Mouse (Mus musculus) midbrain, embryonic 13.5 days (tissue): ENCODE data around the gene Wdr75. TPM values are rescaled to one million over a fixed set of nuclear protein-coding genes. Genes with fewer than 3 reads are reported as not detected.
A peak's percentile ranks its signal among the peaks of the same experiment; 100 is the strongest.

Experiments used
- ATAC-seq: fragments of 200-750 bp; cut with Nextera tagmentation; 2 replicates; pipeline ENCODE4 v1.8.0; 2017; ENCODE audit warnings: mild to moderate bottlenecking, moderate TSS enrichment, moderate library complexity
- H3K27ac ChIP-seq: fragments of 300-500 bp; sonication (generic); 2 replicates; pipeline ENCODE4 v1.5.1; 2015; ENCODE audit warnings: inconsistent platforms, mild to moderate bottlenecking, moderate library complexity
- H3K27me3 ChIP-seq: fragments of 300-500 bp; sonication (generic); 2 replicates; pipeline ENCODE4 v1.6.1; 2015; ENCODE audit warnings: mild to moderate bottlenecking, inconsistent platforms
- H3K36me3 ChIP-seq: fragments of 300-500 bp; sonication (generic); 2 replicates; pipeline ENCODE4 v1.6.1; 2015; ENCODE audit warnings: mild to moderate bottlenecking, inconsistent platforms
- H3K4me1 ChIP-seq: fragments of 300-500 bp; sonication (generic); replicated peaks from 2 replicates; pipeline ENCODE4 v1.6.1; 2015; ENCODE audit warnings: inconsistent platforms
- H3K4me2 ChIP-seq: fragments of 300-500 bp; sonication (generic); replicated peaks from 2 replicates; pipeline ENCODE4 v1.6.1; 2015; ENCODE audit warnings: moderate library complexity, mild to moderate bottlenecking, inconsistent platforms
- H3K4me3 ChIP-seq: fragments of 300-500 bp; sonication (generic); replicated peaks from 2 replicates; pipeline ENCODE4 v1.5.1; 2015; ENCODE audit warnings: mild to moderate bottlenecking, inconsistent platforms
- H3K9ac ChIP-seq: fragments of 300-500 bp; sonication (generic); replicated peaks from 2 replicates; pipeline ENCODE4 v1.6.1; 2015; ENCODE audit warnings: mild to moderate bottlenecking, inconsistent platforms
- H3K9me3 ChIP-seq: fragments of 300-500 bp; sonication (generic); 2 replicates; pipeline ENCODE4 v1.6.1; 2016; ENCODE audit warnings: mild to moderate bottlenecking, inconsistent platforms
- WGBS: fragments of 180-500 bp; shearing (Covaris S2); methylation state at CpG from one replicate; pipeline ENCODE4 v1.1.7; 2015; 5-methylcytosine and 5-hydroxymethylcytosine counted together
- polyA plus RNA-seq: library from polyadenylated mRNA; unstranded; fragments of >200 nt; fragmentation: Nextera tagmentation; extraction: Ambion mirVana; gene quantifications from 2 replicates; pipeline ENCODE4 v1.2.1, GENCODE M21; 2015

The Wdr75 gene
- polyA plus RNA-seq, result 61.8 and 74.1 TPM in 2 replicates

DNA sequence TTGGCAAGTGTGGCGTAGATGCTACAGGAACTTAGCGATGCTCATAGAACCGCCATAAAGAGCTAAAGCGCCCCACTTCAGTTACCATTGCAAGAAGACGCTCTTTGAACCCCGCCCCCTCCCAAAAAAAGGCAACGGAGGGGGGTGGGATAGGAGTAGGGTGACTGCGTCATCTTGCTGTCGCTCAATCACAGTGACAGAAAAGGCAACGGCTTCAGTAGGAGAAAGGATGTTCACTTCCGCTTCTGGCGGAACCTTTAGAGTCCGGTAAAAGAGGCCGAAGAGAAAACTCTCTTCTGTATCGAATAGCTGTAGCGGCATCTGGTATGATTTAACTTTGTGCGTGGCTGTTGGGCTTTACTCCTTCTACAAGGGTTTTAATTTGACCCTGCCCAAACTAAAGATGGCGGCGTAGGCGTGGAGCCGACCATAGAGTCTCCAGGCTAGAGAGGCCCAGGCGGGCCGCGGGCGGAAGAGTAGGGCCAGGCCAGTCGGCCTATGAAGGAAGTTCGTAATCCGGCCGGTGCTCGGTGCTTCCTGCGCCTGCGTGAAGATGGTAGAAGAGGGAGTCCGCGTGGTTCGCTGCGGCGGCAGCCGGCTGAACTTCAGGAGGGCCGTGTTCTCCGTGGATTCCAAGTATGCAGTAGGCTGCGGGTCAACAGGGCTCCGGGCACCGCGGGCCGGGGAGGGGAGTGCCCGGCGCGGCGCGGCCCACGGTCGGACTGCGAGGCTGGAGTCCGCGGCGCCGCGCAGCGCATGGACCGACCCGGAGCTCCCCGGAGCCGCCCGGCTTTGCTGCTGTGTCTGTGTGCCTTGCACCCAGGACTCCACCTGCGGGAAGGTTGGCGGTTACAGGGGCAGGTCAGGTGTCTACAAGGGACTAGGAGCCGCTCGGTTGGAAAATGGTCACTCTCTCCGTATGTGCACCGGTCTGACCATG, at the start of gene Wdr75:
Wdr75 (plus strand) TSS at position 198 of the 940 bp plus-strand sequence.
- Histone ChIP-seq H3K9me3 (no peaks in the 10 kb centered on the region), H3K9ac (peak within 1 kb of the TSS; percentile 85), H3K36me3 (peaks cover 10% of the 10 kb centered on the region; the same call in 1 of the 2 replicates), H3K27me3 (no peaks in the 10 kb centered on the region), H3K4me1 (peaks cover 19% of the 10 kb centered on the region), H3K4me2 (peak within 1 kb of the TSS; percentile 83), H3K4me3 (peak within 1 kb of the TSS; percentile 71), H3K27ac (peak within 1 kb of the TSS; percentile 93)
- under 1% methylated on average over 69 of the region's 70 CpGs for WGBS
- peak; percentile 100 for ATAC-seq

DNA sequence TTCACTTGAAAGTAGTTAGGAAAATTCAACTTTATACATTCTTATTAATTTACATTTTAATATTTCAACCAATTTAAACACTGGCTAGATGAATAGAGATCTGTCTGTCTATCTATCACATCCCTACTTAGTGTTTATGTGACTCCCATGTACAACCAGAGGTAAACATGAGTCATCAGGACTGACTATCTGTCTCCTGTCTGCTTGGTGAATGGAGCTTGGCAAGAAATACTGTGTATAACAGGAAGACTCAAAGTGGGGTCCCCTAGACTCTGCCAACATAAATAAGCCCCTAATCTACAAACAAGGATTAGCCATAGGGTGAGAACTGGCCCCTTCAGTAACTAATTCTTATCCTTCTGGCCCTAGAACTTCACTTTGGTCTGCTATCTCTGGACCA, 39.1 kb upstream of the Wdr75 start:
- H3K36me3 ChIP-seq, result no peaks in the 10 kb centered on the region
- no peak for ATAC-seq

DNA sequence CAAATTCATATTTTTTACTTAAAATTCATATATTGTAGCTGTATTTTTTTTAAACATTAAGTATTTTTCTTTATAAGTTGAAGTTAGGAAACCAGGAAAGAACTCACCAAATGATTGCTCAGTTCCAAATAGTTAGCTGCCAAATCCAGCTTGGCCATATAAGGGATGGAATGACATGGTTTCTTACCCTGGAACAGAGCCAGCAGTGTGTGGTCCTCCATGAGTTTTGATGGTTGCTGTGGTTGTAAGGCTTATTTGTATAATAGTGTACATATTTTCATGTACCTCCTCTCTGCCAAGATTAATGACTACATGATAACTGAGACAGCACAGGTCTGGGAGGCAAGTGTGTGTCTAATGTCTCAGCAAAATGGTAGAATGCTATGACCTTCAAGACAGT, 38.3 kb upstream of the Wdr75 start:
- no peak overlapping the region for H3K27ac ChIP-seq
- H3K9me3 ChIP-seq, result no peaks in the 10 kb centered on the region
- no peaks in the 10 kb centered on the region for H3K4me1 ChIP-seq
- H3K4me2 ChIP-seq, result no peak overlapping the region
- H3K4me3 ChIP-seq, result no peak overlapping the region
- H3K36me3 ChIP-seq, result no peaks in the 10 kb centered on the region
- H3K9ac ChIP-seq, result no peak overlapping the region
- no peak for ATAC-seq
- H3K27me3 ChIP-seq, result no peaks in the 10 kb centered on the region

More for the DNA sequence above, 39.1 kb upstream of the Wdr75 start:
- Histone ChIP-seq H3K27ac (no peak overlapping the region), H3K4me1 (no peaks in the 10 kb centered on the region), H3K9ac (no peak overlapping the region), H3K4me2 (no peak overlapping the region), H3K4me3 (no peak overlapping the region), H3K27me3 (no peaks in the 10 kb centered on the region), H3K9me3 (no peaks in the 10 kb centered on the region)

DNA sequence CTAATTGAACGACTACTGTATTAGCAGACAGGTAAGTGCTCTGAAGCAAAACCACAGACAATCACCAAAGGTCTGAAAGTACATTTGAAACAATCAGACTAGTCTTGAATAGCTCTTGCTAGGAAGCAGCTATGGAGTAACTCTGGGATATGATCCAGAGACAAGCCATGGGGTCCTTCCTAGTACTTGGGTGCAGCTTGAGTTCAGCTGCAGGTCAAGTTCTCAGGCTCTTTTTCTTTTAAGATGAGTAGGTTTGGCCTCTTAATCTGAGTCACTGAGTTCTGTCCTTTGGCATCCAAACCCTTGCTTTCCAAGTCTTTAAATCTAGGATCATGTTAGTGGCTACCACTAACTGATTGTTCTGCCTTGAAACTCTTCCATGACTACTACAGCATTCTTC, 37.0 kb upstream of the Wdr75 start:
- Histone ChIP-seq H3K27ac (no peak overlapping the region), H3K4me3 (no peak overlapping the region), H3K9ac (no peak overlapping the region), H3K4me2 (no peak overlapping the region), H3K4me1 (no peaks in the 10 kb centered on the region), H3K36me3 (no peaks in the 10 kb centered on the region), H3K27me3 (no peaks in the 10 kb centered on the region), H3K9me3 (no peaks in the 10 kb centered on the region)
- 88% methylated on average over 1 of the region's 1 CpGs for WGBS
- ATAC-seq, result no peak

DNA sequence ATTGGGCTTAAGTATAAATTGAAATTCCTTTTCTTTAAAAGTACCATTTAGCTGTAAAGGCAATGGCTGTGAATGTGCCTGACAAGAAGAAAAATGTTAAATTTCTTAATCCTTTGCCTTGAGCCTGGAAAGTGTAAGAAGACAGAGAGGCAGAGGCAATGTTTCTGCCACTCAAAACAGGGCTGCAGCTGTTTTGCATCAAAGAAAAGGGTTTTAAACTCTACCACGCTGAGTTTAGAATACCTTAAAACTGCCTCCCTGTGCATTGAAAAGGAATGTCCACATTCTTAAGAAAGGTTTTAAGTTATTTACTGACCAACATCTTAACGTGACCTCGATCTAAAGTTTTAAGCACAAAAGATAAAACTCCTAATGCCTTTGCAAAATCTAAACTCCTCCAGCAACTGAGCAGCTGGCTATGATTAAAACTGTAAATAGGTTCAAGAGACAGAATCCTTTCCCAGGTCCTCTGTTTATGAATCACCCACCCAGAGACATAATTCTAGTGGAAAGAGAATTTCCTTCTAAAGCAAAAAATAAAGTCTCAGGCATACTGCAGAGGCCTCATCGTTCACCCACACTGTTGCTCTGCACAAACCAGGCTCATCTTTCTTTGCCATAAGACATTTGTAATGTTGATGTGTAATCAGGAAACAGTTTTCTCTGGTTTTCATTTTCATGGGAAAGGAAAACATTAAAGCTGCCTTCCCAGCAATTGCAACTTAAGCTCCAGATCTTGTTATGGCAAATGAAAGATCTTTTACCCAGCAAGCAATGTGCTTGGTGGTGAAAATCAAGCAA, 34.1 kb upstream of the Wdr75 start:
- no peak overlapping the region for H3K9ac ChIP-seq
- no peak for ATAC-seq
- H3K4me1 ChIP-seq, result no peaks in the 10 kb centered on the region
- H3K36me3 ChIP-seq, result no peaks in the 10 kb centered on the region
- WGBS, result 43% methylated on average over 4 of the region's 4 CpGs
- no peak overlapping the region for H3K4me2 ChIP-seq
- H3K27ac ChIP-seq, result no peak overlapping the region
- H3K9me3 ChIP-seq, result no peaks in the 10 kb centered on the region
- no peak overlapping the region for H3K4me3 ChIP-seq
- no peaks in the 10 kb centered on the region for H3K27me3 ChIP-seq

DNA sequence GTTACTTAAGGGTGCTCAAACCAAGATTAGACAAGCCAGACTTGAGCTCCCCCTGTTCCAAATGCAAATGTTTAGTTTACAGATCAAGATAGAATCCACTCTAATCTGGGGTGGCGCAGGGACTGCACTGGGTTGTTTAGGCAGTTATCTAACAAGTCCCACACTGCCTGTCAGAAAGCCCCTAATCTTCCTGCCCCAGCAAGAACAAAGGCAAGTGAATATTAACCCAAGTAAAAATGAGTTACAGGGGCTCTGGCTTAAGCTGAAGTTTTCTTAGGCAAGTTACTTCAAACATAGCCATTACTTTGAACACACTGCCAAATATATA, 33.5 kb upstream of the Wdr75 start:
- WGBS, result 61% methylated on average over 1 of the region's 1 CpGs
- Histone ChIP-seq H3K9me3 (no peaks in the 10 kb centered on the region), H3K27me3 (no peaks in the 10 kb centered on the region), H3K36me3 (no peaks in the 10 kb centered on the region), H3K9ac (no peak overlapping the region), H3K27ac (no peak overlapping the region), H3K4me3 (no peak overlapping the region), H3K4me1 (no peaks in the 10 kb centered on the region), H3K4me2 (no peak overlapping the region)
- ATAC-seq, result no peak

DNA sequence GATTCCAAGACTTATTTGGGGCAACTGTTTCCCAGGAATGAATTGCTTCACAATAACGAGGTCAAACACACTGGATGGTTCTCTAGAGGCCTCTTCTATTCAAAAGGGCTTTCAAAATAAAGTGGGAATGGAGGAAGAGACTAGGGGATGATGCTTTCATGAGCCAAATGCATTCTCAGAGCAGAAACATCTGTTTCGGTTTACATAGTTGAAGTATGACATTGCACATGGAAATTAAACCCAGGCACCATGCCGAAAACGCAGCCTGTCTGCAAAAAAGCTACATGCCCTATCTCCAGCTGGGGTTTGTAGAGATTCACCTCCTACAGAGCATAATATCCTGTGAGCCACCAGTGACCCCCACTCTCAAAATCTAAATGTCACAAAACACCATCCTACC, 29.3 kb upstream of the Wdr75 start:
- no peaks in the 10 kb centered on the region for H3K36me3 ChIP-seq
- no peak overlapping the region for H3K4me2 ChIP-seq
- no peaks in the 10 kb centered on the region for H3K4me1 ChIP-seq
- no peaks in the 10 kb centered on the region for H3K9me3 ChIP-seq
- no peaks in the 10 kb centered on the region for H3K27me3 ChIP-seq
- no peak overlapping the region for H3K4me3 ChIP-seq
- H3K27ac ChIP-seq, result no peak overlapping the region
- no peak overlapping the region for H3K9ac ChIP-seq
- 67% methylated on average over 4 of the region's 4 CpGs for WGBS
- ATAC-seq, result no peak

DNA sequence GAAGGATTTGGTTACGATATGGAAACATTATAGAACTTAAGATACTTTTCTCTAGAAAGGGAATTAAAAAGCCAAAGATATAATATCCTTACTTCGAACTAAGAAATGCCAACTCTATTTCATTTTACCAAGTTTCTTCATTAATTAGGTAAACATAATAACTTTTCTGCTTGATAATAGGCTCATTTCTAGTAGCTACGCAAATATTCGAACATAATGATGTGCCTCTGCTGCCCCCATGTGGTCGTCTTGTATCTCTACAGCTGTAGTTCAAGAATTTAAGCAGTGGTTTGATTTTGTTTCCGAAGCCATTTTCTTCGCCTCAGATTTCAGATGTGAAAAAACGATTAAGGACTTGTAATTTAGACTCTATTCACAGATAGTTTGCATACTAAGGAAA, 28.8 kb upstream of the Wdr75 start:
- Histone ChIP-seq H3K9me3 (no peaks in the 10 kb centered on the region), H3K4me3 (no peak overlapping the region), H3K27ac (no peak overlapping the region), H3K27me3 (no peaks in the 10 kb centered on the region), H3K4me1 (no peaks in the 10 kb centered on the region), H3K9ac (no peak overlapping the region), H3K4me2 (no peak overlapping the region), H3K36me3 (no peaks in the 10 kb centered on the region)
- WGBS, result 33% methylated on average over 8 of the region's 8 CpGs
- ATAC-seq, result no peak

DNA sequence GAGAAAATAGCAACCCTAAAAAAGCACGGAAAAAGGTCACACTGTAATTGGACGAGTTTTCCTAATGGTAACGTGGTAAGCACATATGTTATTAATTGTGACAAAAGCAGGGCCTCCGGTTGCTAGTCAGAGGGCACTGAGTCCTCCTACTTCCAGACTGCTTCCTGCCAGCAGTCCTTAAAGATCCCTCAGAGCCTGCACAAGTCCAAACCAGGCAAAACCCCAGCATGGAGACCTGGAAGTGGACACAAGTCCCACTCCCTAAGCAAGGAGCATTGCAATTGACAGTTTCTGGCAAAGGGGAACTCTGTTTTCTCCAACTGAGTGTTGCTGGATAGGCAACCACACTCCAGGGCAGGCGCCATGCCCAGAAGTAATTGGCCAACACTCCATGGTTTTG, 27.4 kb upstream of the Wdr75 start:
- H3K9me3 ChIP-seq, result no peaks in the 10 kb centered on the region
- H3K4me1 ChIP-seq, result no peaks in the 10 kb centered on the region
- WGBS, result 74% methylated on average over 5 of the region's 5 CpGs
- H3K27ac ChIP-seq, result no peak overlapping the region
- H3K4me3 ChIP-seq, result no peak overlapping the region
- H3K9ac ChIP-seq, result no peak overlapping the region
- no peak for ATAC-seq
- no peaks in the 10 kb centered on the region for H3K27me3 ChIP-seq
- no peaks in the 10 kb centered on the region for H3K36me3 ChIP-seq
- H3K4me2 ChIP-seq, result no peak overlapping the region

DNA sequence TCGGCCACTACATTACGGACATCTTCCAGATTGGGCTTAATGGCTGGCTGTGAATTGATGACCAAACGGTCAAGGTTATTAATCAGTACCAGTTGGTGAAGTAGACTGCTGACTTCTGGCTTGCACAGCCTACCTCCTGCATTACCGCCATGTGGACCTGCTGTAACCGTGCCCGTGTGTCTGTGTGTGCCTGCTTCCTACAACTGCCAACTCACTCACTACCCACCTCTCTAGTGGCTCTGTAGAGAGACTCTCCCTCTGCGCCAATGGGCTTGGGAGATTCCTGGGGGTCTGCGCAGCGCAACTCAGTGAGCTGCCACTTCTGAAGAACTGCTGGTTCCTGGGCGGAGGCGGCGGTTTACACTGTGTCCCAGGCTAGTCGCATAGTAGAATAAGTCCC, 25.6 kb upstream of the Wdr75 start:
- Histone ChIP-seq H3K36me3 (no peaks in the 10 kb centered on the region), H3K9ac (no peak overlapping the region), H3K4me3 (no peak overlapping the region), H3K4me1 (no peaks in the 10 kb centered on the region), H3K27me3 (no peaks in the 10 kb centered on the region), H3K27ac (no peak overlapping the region), H3K9me3 (no peaks in the 10 kb centered on the region), H3K4me2 (no peak overlapping the region)
- WGBS, result 93% methylated on average over 13 of the region's 13 CpGs
- no peak for ATAC-seq

DNA sequence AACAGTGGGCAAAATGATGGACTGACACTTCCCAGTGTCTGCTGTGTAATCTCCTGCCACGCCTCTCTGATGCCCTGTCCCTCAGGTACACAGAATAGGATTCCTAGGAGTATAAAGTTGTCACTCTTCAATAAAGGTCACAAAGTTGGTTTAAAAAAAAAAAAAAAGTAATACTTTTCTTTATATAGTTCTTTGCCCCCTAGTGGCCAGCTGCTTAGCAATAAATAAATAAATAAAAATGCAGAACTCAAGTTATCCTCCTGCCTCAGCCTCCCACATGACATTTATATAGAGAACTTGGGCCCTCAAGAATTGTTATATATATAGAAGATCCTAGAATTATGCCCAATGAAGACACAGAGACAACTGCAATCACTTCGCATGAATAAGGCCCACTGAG, 24.9 kb upstream of the Wdr75 start:
- no peak overlapping the region for H3K4me2 ChIP-seq
- H3K9me3 ChIP-seq, result no peaks in the 10 kb centered on the region
- H3K9ac ChIP-seq, result no peak overlapping the region
- no peaks in the 10 kb centered on the region for H3K36me3 ChIP-seq
- WGBS, result 92% methylated on average over 2 of the region's 2 CpGs
- H3K4me3 ChIP-seq, result no peak overlapping the region
- no peak overlapping the region for H3K27ac ChIP-seq
- H3K4me1 ChIP-seq, result no peaks in the 10 kb centered on the region
- ATAC-seq, result no peak
- no peaks in the 10 kb centered on the region for H3K27me3 ChIP-seq

DNA sequence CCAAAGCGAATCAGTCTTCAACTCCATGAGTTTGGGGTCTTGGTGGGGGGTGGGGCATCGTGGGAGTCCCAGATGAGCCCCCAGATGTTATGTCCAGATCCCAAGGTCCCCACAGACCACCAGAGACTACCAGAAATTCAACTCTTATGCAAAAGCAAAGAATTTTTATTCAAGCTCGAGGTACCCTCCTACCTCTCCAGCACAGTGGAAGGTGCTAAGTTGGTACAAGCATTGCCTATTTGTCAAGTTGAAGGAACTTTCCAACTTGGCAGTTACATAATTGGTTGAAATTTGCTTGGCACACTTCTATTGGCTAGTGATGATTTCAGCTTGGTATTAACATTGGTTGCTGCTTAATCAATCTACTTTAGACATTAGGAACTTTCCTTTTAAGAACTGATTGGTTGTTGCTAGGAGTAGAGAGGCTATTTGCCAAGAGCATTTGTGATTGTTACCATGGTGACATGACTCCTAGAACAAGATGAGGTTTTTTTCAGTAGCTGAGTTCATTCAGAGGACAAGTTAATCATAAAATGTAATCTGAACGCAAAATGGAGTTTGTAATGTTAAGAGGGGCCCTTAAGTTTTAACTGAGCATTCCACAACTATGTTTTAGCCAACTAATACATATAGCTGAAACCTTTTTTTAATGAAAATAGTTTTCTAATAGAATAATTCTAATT, 14.2 kb upstream of the Wdr75 start:
- ATAC-seq, result no peak
- Histone ChIP-seq H3K4me3 (no peak overlapping the region), H3K9me3 (no peaks in the 10 kb centered on the region), H3K4me1 (no peaks in the 10 kb centered on the region), H3K27me3 (no peaks in the 10 kb centered on the region), H3K27ac (no peak overlapping the region), H3K4me2 (no peak overlapping the region), H3K9ac (no peak overlapping the region), H3K36me3 (no peaks in the 10 kb centered on the region)
- 76% methylated on average over 4 of the region's 4 CpGs for WGBS
